Mouse (Mus musculus) neural tube, embryonic 10.5 days (tissue): ENCODE measurements around the gene Zkscan17.
"Not testable (repeated sequence)": the region's sequence is repeated elsewhere in the genome, so short reads cannot be mapped to it uniquely, and the experiment has no call there.

ENCODE experiments used
- DNase-seq: peaks from one replicate; pipeline ENCODE4 v3.0.0-alpha.2; 2017; ENCODE audit warnings: low spot score; ENCODE audit errors: extremely low spot score

The Zkscan17 gene

DNA sequence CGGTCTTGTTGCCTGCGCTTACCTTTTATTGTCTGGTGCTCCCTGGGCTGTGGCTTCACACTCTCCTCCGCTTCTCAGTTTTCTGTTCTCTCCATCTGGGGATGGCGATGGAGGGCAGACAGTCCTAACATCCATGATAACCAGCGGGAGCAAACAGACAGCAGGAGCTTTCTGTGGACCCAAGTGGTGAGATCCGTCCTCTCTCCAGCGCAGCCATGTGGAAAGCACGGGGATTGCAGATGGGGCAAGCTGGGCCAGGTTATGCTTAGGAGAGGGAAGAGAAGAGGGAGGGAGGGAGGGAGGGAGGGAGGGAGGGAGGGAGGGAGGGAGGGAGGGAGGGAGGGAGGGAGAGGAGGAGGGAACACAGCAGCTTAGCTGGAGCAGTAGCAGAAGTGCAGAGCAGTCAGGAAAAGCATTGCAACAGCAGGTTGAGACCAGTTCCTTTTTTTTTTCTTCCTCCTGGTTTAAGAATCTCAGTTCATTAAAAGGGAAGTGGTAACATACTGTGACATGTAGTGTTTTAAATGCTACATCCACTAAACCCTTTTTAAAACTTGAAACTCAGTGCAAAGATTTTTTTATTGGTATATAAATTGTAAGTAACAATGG, at the start of gene Zkscan17:
TSS of gene Zkscan17 (minus strand) at position 280 of the 609 bp plus-strand sequence.
- no peak for DNase-seq

GRCm38 (mm10) chr11:59576135-59576534, 49.6 kb upstream of the Zkscan17 start, which contains the start of gene Olfr222:
TSS of gene Olfr222 (minus strand) at chr11:59576235.
- not testable (repeated sequence) for DNase-seq

DNA sequence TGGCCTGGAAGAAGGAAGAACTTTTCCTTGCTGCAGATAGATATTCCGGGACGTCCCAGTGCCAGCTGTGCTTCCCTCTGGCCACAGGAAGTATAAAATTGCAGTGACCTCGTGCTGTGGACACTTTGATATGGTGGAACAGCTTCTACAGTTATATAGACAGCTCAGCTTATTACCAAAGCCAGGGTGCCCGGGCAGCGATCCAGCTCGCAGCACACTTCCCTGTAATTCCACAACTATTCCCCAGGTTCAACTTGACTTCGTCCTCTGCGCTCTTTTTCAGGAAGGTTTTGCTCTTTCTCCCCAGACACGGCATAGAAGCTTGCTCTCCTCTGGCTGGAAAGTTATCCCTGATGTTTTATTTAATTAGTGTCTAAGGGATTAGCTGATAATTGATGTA, 49.2 kb upstream of the Zkscan17 start:
- DNase-seq: no peak

GRCm38 (mm10) chr11:59569306-59569705, 42.8 kb upstream of the Zkscan17 start:
- no peak for DNase-seq

GRCm38 (mm10) chr11:59562837-59563236, 36.3 kb upstream of the Zkscan17 start:
- no peak for DNase-seq

- no peak for DNase-seq
Measured at GRCm38 (mm10) chr11:59562336-59562735, 35.8 kb upstream of the Zkscan17 start.

GRCm38 (mm10) chr11:59560906-59561305, 34.4 kb upstream of the Zkscan17 start:
- no peak for DNase-seq

DNA sequence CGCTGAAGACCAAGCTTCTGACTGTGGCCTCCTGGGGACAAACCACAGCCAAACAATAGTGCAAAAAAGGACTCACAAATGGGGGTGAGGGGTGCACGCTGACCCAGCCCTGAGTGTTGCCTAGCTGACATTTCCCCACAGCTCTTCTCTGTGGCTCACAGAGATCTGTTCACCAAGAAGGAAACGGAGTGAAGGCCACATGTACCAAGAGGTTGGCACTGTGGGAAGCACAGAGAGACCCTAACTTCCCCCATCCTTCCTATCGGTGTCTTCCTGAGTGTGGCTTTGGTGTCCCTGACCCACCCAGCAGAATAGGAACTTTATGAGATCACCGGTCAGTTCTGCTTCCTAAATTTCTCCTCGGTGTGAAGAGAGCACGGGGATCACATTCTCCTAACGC, 28.0 kb upstream of the Zkscan17 start:
- DNase-seq: no peak

DNA sequence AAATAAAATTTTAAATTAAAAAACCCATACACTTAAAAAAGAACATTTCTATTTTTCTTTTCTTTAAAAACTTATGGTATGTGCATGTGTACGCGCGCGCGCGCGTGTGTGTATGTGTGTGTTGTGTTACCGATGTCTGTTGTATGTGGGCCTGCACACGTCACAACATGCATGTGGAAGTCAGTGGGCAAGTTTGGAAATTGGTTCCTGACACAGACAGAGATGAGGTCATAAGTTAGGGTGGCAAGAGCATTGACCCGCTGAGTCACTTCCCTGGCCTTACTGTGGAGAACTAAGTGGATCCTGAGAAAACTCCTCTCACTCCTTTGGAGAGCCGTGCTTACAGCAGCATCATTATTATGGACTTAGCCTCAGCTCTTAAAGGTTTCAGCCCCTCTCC, 27.6 kb upstream of the Zkscan17 start:
- no peak for DNase-seq

GRCm38 (mm10) chr11:59544005-59544404, 17.5 kb upstream of the Zkscan17 start:
- no peak for DNase-seq

DNA sequence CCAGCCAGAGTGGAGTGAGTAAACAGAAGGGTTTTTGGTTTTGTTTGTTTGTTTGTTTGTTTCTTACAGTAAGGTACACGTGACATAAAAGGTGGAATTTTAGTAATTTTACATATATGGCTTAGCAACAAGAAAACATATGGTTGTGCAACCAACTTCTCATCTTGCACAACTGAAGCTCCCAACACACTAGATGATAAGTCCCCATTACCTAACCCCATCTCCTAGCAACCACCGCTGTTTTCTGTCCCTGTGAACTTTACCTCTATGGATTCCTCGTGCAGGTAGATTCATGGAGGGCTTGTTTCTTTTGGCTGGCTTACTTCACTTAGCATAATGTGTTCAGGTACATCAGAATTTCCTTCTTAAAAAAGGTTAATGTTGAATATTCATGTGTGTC, 16.8 kb upstream of the Zkscan17 start:
- no peak for DNase-seq

GRCm38 (mm10) chr11:59542442-59542841, 15.9 kb upstream of the Zkscan17 start:
- DNase-seq: no peak

- DNase-seq: no peak
Measured at GRCm38 (mm10) chr11:59541324-59541723, 14.8 kb upstream of the Zkscan17 start, which contains the start of gene Nlrp3. TSS of gene Nlrp3 (plus strand) at chr11:59541568.

DNA sequence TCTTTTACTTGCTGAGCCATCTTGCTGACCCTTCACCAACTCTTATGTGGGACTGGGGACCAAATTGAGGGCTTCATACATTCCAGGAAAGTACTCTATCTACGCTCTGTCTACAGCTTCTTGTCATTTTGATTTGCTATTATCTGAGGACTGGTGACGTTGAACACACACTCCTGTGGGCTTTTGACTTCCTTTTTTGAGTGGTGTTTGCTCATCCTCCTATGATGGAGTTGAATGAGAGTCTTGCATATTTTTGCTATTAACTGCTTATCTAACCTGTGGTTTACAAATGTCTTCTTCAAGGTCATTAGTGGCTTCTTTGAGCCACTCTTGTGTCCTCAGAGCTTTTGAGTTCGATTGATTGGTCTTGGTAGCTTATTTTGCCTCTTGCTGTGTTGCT, 13.6 kb upstream of the Zkscan17 start:
- no peak for DNase-seq

DNA sequence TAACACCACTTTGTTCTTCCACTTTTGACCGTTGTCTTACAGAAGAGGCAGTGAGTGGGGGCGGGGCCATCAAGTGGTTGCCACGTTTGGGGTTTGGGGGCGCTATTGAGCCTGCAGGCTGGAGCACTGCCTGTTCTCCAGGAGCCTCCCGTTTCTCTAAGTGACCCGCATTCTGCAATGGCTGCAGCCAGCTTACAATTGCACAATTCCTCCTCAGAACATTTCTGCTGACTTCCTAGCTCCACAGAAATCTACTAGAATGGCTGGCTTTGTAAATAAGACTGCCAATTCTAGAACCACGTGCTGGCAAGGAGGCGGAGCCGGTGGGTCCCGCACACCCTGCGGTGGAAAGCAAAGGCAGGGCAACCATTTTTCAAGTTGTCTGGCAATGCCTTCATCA, 11.8 kb upstream of the Zkscan17 start:
- DNase-seq: no peak

- no peak for DNase-seq
Measured at GRCm38 (mm10) chr11:59537218-59538130, 10.9 kb upstream of the Zkscan17 start.

GRCm38 (mm10) chr11:59531562-59531961, 5.0 kb upstream of the Zkscan17 start:
- no peak for DNase-seq

- DNase-seq: no peak
Measured at GRCm38 (mm10) chr11:59530870-59531535, 4.5 kb upstream of the Zkscan17 start.

GRCm38 (mm10) chr11:59530221-59530620, 3.7 kb upstream of the Zkscan17 start:
- no peak for DNase-seq

DNA sequence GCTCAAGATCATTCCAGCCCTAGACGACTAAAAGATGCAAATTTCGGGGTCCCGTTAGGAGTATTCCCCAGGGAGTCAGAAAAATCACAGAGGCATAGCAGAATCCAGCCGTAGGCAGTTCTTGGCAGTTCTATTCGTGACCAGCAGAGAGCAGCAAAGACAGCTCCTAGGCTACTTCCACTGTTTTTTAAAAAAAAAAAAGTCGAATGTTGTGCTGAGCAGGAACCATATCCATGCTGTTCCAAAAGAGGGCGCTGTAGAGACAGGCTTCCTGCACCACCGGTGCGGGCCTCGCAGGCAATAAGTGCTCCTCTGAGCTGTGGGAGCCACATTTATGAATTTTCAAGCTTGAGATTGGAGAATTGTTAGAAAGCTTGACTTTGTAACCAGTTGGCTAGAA, 1.3 kb downstream of the Zkscan17 start:
- peak; percentile 55 for DNase-seq

DNA sequence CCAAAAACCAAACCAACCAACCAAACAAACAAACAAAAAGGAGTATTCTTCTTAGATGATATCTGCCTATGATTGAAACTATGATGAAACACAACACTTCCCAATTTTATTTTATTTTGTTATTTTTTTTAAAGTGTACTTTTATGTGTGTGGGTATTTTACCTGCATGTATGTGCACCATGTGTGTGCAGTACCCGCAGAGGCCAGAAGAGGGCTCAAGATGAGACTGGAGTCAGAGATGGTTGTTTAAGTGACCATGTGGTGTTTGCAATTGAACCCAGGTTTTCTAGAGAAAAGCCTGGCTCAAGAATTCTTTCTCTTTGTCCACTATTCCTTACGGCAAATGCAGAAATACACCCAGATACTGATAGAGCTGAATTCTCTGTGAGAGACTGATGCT, 2.4 kb downstream of the Zkscan17 start:
- no peak for DNase-seq
